Comparison of ENCODE assay signal across 14 mouse cellular contexts in genomic region chr9:97154956-97155355, GRCm38 (mm10).
"Had no signal": no experiment of that assay in that cellular context is flagged by ENCODE, and none has a peak within 500 bp of the region (broad histone marks: within the 10 kb centered on the region; RNA-seq: fewer than 3 reads in every experiment).

No protein-coding gene starts in this region.

- DNase-seq: layer of hippocampus, adult 9-11 months; liver, postnatal 0 days; lung, embryonic 14.5 days; lung, postnatal 10 days; lung, postnatal 4 days; midbrain, embryonic 14.5 days; thymus, adult 18-20 months; thymus, postnatal 36 days had no signal

- H3K4me2 ChIP-seq: limb, embryonic 13.5 days; lung, embryonic 14.5 days; midbrain, embryonic 11.5 days had no signal

- H3K36me3 ChIP-seq: limb, embryonic 10.5 days; limb, embryonic 13.5 days had no signal

- H3K4me1 ChIP-seq: limb, embryonic 10.5 days; limb, embryonic 13.5 days had no signal

- H3K27ac ChIP-seq: layer of hippocampus, adult 2 months; limb, embryonic 10.5 days; limb, embryonic 13.5 days; liver, embryonic 14.5 days had no signal

- H3K4me3 ChIP-seq: layer of hippocampus, adult 2 months; limb, embryonic 10.5 days; limb, embryonic 13.5 days had no signal

- H3K27me3 ChIP-seq: limb, embryonic 13.5 days had no signal

- H3K9me3 ChIP-seq: limb, embryonic 10.5 days; limb, embryonic 13.5 days had no signal

- ATAC-seq: intestine, postnatal 0 days; liver, postnatal 0 days had no signal

- H3K9ac ChIP-seq: limb, embryonic 13.5 days; liver, embryonic 14.5 days; liver, postnatal 0 days; lung, embryonic 14.5 days had no signal
